In genomic region chr2:63472248-63472647, GRCm38 (mm10) we compare ENCODE assay signal across 24 mouse cellular contexts.
DNase-seq lines count a peak whose midpoint lies in the region; ATAC-seq lines count a peak whose summit lies in the region.
"Had no signal": no experiment of that assay in that cellular context is flagged by ENCODE, and none has a peak within 500 bp of the region (broad histone marks: within the 10 kb centered on the region; RNA-seq: fewer than 3 reads in every experiment).

No protein-coding gene starts in this region.

- H3K9ac ChIP-seq in hindbrain, embryonic 11.5 days (ENCODE audit: low read depth, low read length) = no peak overlapping the region
- no peak overlapping the region for H3K9ac ChIP-seq in hindbrain, embryonic 12.5 days
- H3K9ac ChIP-seq in midbrain, embryonic 13.5 days (replicated peaks) = no peak overlapping the region
- H3K9ac ChIP-seq in embryonic facial prominence, embryonic 12.5 days = no peak overlapping the region
- H3K9ac ChIP-seq: embryonic facial prominence, embryonic 15.5 days; heart, embryonic 13.5 days; hindbrain, embryonic 13.5 days had no signal

- ATAC-seq in hindbrain, embryonic 11.5 days (ENCODE audit: low FRiP score) = 0 out of 2 replicates have a peak, but pooled peaks have one; percentile 51
- ATAC-seq in hindbrain, embryonic 12.5 days (ENCODE audit: low FRiP score) = no peak
- ATAC-seq in midbrain, embryonic 13.5 days = peak; percentile 58; the same call in 1 of the 2 replicates
- 0 out of 2 replicates have a peak, but pooled peaks have one; percentile 35 for ATAC-seq in embryonic facial prominence, embryonic 12.5 days (ENCODE audit: insufficient number of reproducible peaks, insufficient read depth, low FRiP score, low TSS enrichment)
- ATAC-seq in megakaryocyte, adult 5-6 weeks (ENCODE audit: poor library complexity, severe bottlenecking) = no peak
- ATAC-seq: CD4-positive, CD25-positive, alpha-beta regulatory T cell, adult 4 months; forebrain, embryonic 16.5 days; hindbrain, embryonic 16.5 days had no signal

- no peaks in the 10 kb centered on the region for H3K27me3 ChIP-seq in hindbrain, embryonic 11.5 days (ENCODE audit: control insufficient read depth, insufficient read depth, low read length)
- H3K27me3 ChIP-seq in hindbrain, embryonic 12.5 days = no peaks in the 10 kb centered on the region
- H3K27me3 ChIP-seq in midbrain, embryonic 13.5 days = no peaks in the 10 kb centered on the region
- no peaks in the 10 kb centered on the region for H3K27me3 ChIP-seq in midbrain, embryonic 10.5 days (ENCODE audit: low read depth, poor library complexity, severe bottlenecking)
- no peaks in the 10 kb centered on the region for H3K27me3 ChIP-seq in embryonic facial prominence, embryonic 12.5 days
- H3K27me3 ChIP-seq: embryonic facial prominence, embryonic 15.5 days; heart, embryonic 13.5 days; hindbrain, embryonic 13.5 days had no signal

- no peak overlapping the region for H3K27ac ChIP-seq in hindbrain, embryonic 11.5 days (ENCODE audit: low read depth, low read length)
- H3K27ac ChIP-seq in hindbrain, embryonic 12.5 days = no peak overlapping the region
- no peak overlapping the region for H3K27ac ChIP-seq in midbrain, embryonic 13.5 days
- no peak overlapping the region for H3K27ac ChIP-seq in midbrain, embryonic 10.5 days (replicated peaks)
- no peak overlapping the region for H3K27ac ChIP-seq in embryonic facial prominence, embryonic 12.5 days
- H3K27ac ChIP-seq: embryonic facial prominence, embryonic 15.5 days; heart, adult 2 months; heart, embryonic 10.5 days; heart, embryonic 13.5 days; hindbrain, embryonic 13.5 days had no signal

- H3K4me1 ChIP-seq in hindbrain, embryonic 11.5 days (replicated peaks; ENCODE audit: control insufficient read depth, insufficient read depth, low read length) = no peaks in the 10 kb centered on the region
- H3K4me1 ChIP-seq in hindbrain, embryonic 12.5 days = no peaks in the 10 kb centered on the region
- H3K4me1 ChIP-seq in midbrain, embryonic 13.5 days (replicated peaks) = no peaks in the 10 kb centered on the region
- peaks cover 4% of the 10 kb centered on the region; the same call in 1 of the 2 replicates for H3K4me1 ChIP-seq in midbrain, embryonic 10.5 days
- no peaks in the 10 kb centered on the region for H3K4me1 ChIP-seq in embryonic facial prominence, embryonic 12.5 days
- H3K4me1 ChIP-seq: embryonic facial prominence, embryonic 15.5 days; heart, embryonic 10.5 days; heart, embryonic 13.5 days; hindbrain, embryonic 13.5 days had no signal

- no peak overlapping the region for H3K4me3 ChIP-seq in hindbrain, embryonic 11.5 days (ENCODE audit: low read depth, low read length)
- H3K4me3 ChIP-seq in hindbrain, embryonic 12.5 days = no peak overlapping the region
- H3K4me3 ChIP-seq in midbrain, embryonic 13.5 days (replicated peaks) = no peak overlapping the region
- no peak overlapping the region for H3K4me3 ChIP-seq in midbrain, embryonic 10.5 days
- no peak overlapping the region for H3K4me3 ChIP-seq in embryonic facial prominence, embryonic 12.5 days
- H3K4me3 ChIP-seq: embryonic facial prominence, embryonic 15.5 days; heart, adult 2 months; heart, embryonic 10.5 days; heart, embryonic 13.5 days; hindbrain, embryonic 13.5 days had no signal

- no peaks in the 10 kb centered on the region for H3K9me3 ChIP-seq in hindbrain, embryonic 11.5 days (ENCODE audit: control insufficient read depth, low read length)
- H3K9me3 ChIP-seq in hindbrain, embryonic 12.5 days (replicated peaks) = no peaks in the 10 kb centered on the region
- H3K9me3 ChIP-seq in midbrain, embryonic 13.5 days = no peaks in the 10 kb centered on the region
- H3K9me3 ChIP-seq in midbrain, embryonic 10.5 days (replicated peaks) = no peaks in the 10 kb centered on the region
- H3K9me3 ChIP-seq in embryonic facial prominence, embryonic 12.5 days = no peaks in the 10 kb centered on the region
- H3K9me3 ChIP-seq: embryonic facial prominence, embryonic 15.5 days; heart, embryonic 10.5 days; heart, embryonic 13.5 days; hindbrain, embryonic 13.5 days had no signal

- H3K36me3 ChIP-seq in hindbrain, embryonic 11.5 days (ENCODE audit: control insufficient read depth, insufficient read depth, low read length) = no peaks in the 10 kb centered on the region
- no peaks in the 10 kb centered on the region for H3K36me3 ChIP-seq in hindbrain, embryonic 12.5 days
- no peaks in the 10 kb centered on the region for H3K36me3 ChIP-seq in midbrain, embryonic 13.5 days
- no peaks in the 10 kb centered on the region for H3K36me3 ChIP-seq in midbrain, embryonic 10.5 days
- H3K36me3 ChIP-seq in embryonic facial prominence, embryonic 12.5 days = no peaks in the 10 kb centered on the region
- H3K36me3 ChIP-seq: embryonic facial prominence, embryonic 15.5 days; heart, embryonic 10.5 days; heart, embryonic 13.5 days; hindbrain, embryonic 13.5 days had no signal

- H3K4me2 ChIP-seq in hindbrain, embryonic 11.5 days (replicated peaks; ENCODE audit: low read depth, low read length) = no peak overlapping the region
- H3K4me2 ChIP-seq in hindbrain, embryonic 12.5 days (replicated peaks) = no peak overlapping the region
- H3K4me2 ChIP-seq in midbrain, embryonic 13.5 days (replicated peaks) = no peak overlapping the region
- no peak overlapping the region for H3K4me2 ChIP-seq in embryonic facial prominence, embryonic 12.5 days (replicated peaks)
- H3K4me2 ChIP-seq: embryonic facial prominence, embryonic 15.5 days; heart, embryonic 13.5 days; hindbrain, embryonic 13.5 days had no signal

- 69% methylated on average over 2 of the region's 2 CpGs for WGBS in hindbrain, embryonic 11.5 days
- 78% methylated on average over 2 of the region's 2 CpGs for WGBS in hindbrain, embryonic 12.5 days
- WGBS in midbrain, embryonic 13.5 days = 71% methylated on average over 2 of the region's 2 CpGs
- WGBS in midbrain, embryonic 10.5 days = 73% methylated on average over 2 of the region's 2 CpGs
- 49% methylated on average over 2 of the region's 2 CpGs for WGBS in embryonic facial prominence, embryonic 12.5 days

- no peak for DNase-seq in hindbrain, embryonic 11.5 days (ENCODE audit: low spot score)
- no peak for DNase-seq in midbrain, embryonic 10.5 days (ENCODE audit: low spot score)
- DNase-seq: adrenal gland, adult 2 months; adrenal gland, postnatal 14 days; cerebellum, adult 11 months; cerebellum, adult 2 months; cerebellum, adult 9-11 months; cerebellum, postnatal 25 days; gastrocnemius, postnatal 10 days; gastrocnemius, postnatal 36 days; heart, adult 2 months; heart, postnatal 14 days; heart, postnatal 4 days had no signal

Comparison
In these comparisons a context has a peak if more than half of its experiments do, and no peak if none do; other contexts are left out.
1. ATAC-seq: peak in hindbrain, embryonic 11.5 days (single experiment), midbrain, embryonic 13.5 days (single experiment) and embryonic facial prominence, embryonic 12.5 days (single experiment); none in hindbrain, embryonic 12.5 days (single experiment) and megakaryocyte, adult 5-6 weeks (single experiment).